Mouse (Mus musculus) hindbrain, embryonic 16.5 days (tissue): ENCODE data around the gene Rxra. TPM values are rescaled to one million over a fixed set of nuclear protein-coding genes. Genes with fewer than 3 reads are reported as not detected.

Experiments
- ATAC-seq: fragments of 200-750 bp; cut with Nextera tagmentation; 2 replicates; pipeline ENCODE4 v1.8.0; 2017; ENCODE audit warnings: moderate TSS enrichment, moderate library complexity
- H3K27ac ChIP-seq: fragments of 300-500 bp; sonication (generic); 2 replicates; pipeline ENCODE4 v1.5.1; 2014; ENCODE audit warnings: low read depth, mild to moderate bottlenecking, control low read depth, low read length, moderate library complexity
- H3K27me3 ChIP-seq: fragments of 300-500 bp; sonication (generic); replicated peaks from 2 replicates; pipeline ENCODE4 v1.6.1; 2014; ENCODE audit warnings: low read length; ENCODE audit not compliant: control insufficient read depth, insufficient read depth
- H3K36me3 ChIP-seq: fragments of 300-500 bp; sonication (generic); 2 replicates; pipeline ENCODE4 v1.6.1; 2014; ENCODE audit warnings: mild to moderate bottlenecking, low read length, moderate library complexity, mixed read lengths; ENCODE audit not compliant: control insufficient read depth, insufficient read depth
- H3K4me1 ChIP-seq: fragments of 300-500 bp; sonication (generic); 2 replicates; pipeline ENCODE4 v1.6.1; 2014; ENCODE audit warnings: low read depth, low read length; ENCODE audit not compliant: control insufficient read depth, insufficient read depth
- H3K4me2 ChIP-seq: fragments of 300-500 bp; sonication (generic); 2 replicates; pipeline ENCODE4 v1.6.1; 2014; ENCODE audit warnings: mild to moderate bottlenecking, low read length, control low read depth, moderate library complexity
- H3K4me3 ChIP-seq: fragments of 300-500 bp; sonication (generic); 2 replicates; pipeline ENCODE4 v1.5.1; 2014; ENCODE audit warnings: mild to moderate bottlenecking, low read length, control low read depth, moderate library complexity
- H3K9ac ChIP-seq: fragments of 300-500 bp; sonication (generic); 2 replicates; pipeline ENCODE4 v1.6.1; 2014; ENCODE audit warnings: low read depth, mild to moderate bottlenecking, control low read depth, low read length, moderate library complexity
- H3K9me3 ChIP-seq: fragments of 300-500 bp; sonication (generic); 2 replicates; pipeline ENCODE4 v1.6.1; 2014; ENCODE audit warnings: mild to moderate bottlenecking, low read length, moderate library complexity; ENCODE audit not compliant: control insufficient read depth
- WGBS: fragments of 180-500 bp; shearing (Covaris S2); extraction: QIAGEN DNeasy Blood & Tissue Kit; methylation state at CpG from one replicate; pipeline ENCODE4 v1.1.7; 2014; 5-methylcytosine and 5-hydroxymethylcytosine counted together
- polyA plus RNA-seq: library from polyadenylated mRNA; unstranded; fragments of >200 nt; fragmentation: Nextera tagmentation; extraction: Ambion mirVana; gene quantifications from 2 replicates; pipeline ENCODE4 v1.2.1, GENCODE M21; 2015

Gene Rxra
- polyA plus RNA-seq, 1 experiment from 2014 or later: 3.4 TPM

- WGBS: 54% methylated on average over 2 of the region's 2 CpGs
- H3K27ac ChIP-seq: 0 out of 2 replicates have a peak overlapping the region, but pooled peaks have one; percentile 4
- H3K9me3 ChIP-seq: no peaks in the 10 kb centered on the region
- no peaks in the 10 kb centered on the region for H3K27me3 ChIP-seq
- peak; percentile 53 for ATAC-seq
- no peak overlapping the region for H3K4me2 ChIP-seq
- H3K4me3 ChIP-seq: no peak overlapping the region
- no peaks in the 10 kb centered on the region for H3K36me3 ChIP-seq
- H3K4me1 ChIP-seq: peaks cover 31% of the 10 kb centered on the region
- no peak overlapping the region for H3K9ac ChIP-seq
These were observed 70.6 kb downstream of the Rxra start for GRCm38 (mm10) chr2:27746854-27747253.

- Histone ChIP-seq H3K27ac (no peak overlapping the region), H3K4me2 (no peak overlapping the region), H3K36me3 (no peaks in the 10 kb centered on the region), H3K4me3 (no peak overlapping the region), H3K4me1 (peaks cover 31% of the 10 kb centered on the region), H3K9me3 (no peaks in the 10 kb centered on the region), H3K27me3 (no peaks in the 10 kb centered on the region), H3K9ac (no peak overlapping the region)
- no peak for ATAC-seq
- 82% methylated on average over 11 of the region's 11 CpGs for WGBS
These were observed 72.7 kb downstream of the Rxra start for GRCm38 (mm10) chr2:27748984-27749383.

GRCm38 (mm10) chr2:27750399-27751134 is 74.3 kb downstream of the Rxra start:
- 76% methylated on average over 12 of the region's 12 CpGs for WGBS
- ATAC-seq: no peak
- H3K27ac ChIP-seq: no peak overlapping the region
- no peaks in the 10 kb centered on the region for H3K27me3 ChIP-seq
- peaks cover 20% of the 10 kb centered on the region for H3K4me1 ChIP-seq
- no peak overlapping the region for H3K4me3 ChIP-seq
- H3K36me3 ChIP-seq: no peaks in the 10 kb centered on the region
- no peak overlapping the region for H3K4me2 ChIP-seq
- no peaks in the 10 kb centered on the region for H3K9me3 ChIP-seq
- no peak overlapping the region for H3K9ac ChIP-seq

- WGBS: 82% methylated on average over 7 of the region's 7 CpGs
- no peak overlapping the region for H3K9ac ChIP-seq
These were observed 74.9 kb downstream of the Rxra start for GRCm38 (mm10) chr2:27751135-27751519.

GRCm38 (mm10) chr2:27751803-27752202 is 75.6 kb downstream of the Rxra start:
- Histone ChIP-seq H3K36me3 (no peaks in the 10 kb centered on the region; the same call in 1 of the 2 replicates), H3K9me3 (no peaks in the 10 kb centered on the region)
- no peak for ATAC-seq

More at GRCm38 (mm10) chr2:27751135-27751519, 74.9 kb downstream of the Rxra start:
- Histone ChIP-seq H3K4me1 (peaks cover 14% of the 10 kb centered on the region), H3K27ac (no peak overlapping the region), H3K36me3 (no peaks in the 10 kb centered on the region; the same call in 1 of the 2 replicates), H3K9me3 (no peaks in the 10 kb centered on the region), H3K4me2 (no peak overlapping the region), H3K27me3 (no peaks in the 10 kb centered on the region), H3K4me3 (no peak overlapping the region)
- ATAC-seq: no peak

GRCm38 (mm10) chr2:27754094-27754493 is 77.9 kb downstream of the Rxra start:
- Histone ChIP-seq H3K9ac (no peak overlapping the region), H3K4me3 (no peak overlapping the region), H3K4me2 (no peak overlapping the region), H3K9me3 (no peaks in the 10 kb centered on the region), H3K4me1 (peaks cover 13% of the 10 kb centered on the region), H3K36me3 (no peaks in the 10 kb centered on the region; the same call in 1 of the 2 replicates), H3K27ac (no peak overlapping the region), H3K27me3 (no peaks in the 10 kb centered on the region)
- ATAC-seq: no peak
- 97% methylated on average over 9 of the region's 9 CpGs for WGBS

More at GRCm38 (mm10) chr2:27751803-27752202, 75.6 kb downstream of the Rxra start:
- H3K4me1 ChIP-seq: peaks cover 8% of the 10 kb centered on the region
- H3K4me3 ChIP-seq: no peak overlapping the region
- no peak overlapping the region for H3K4me2 ChIP-seq
- 96% methylated on average over 4 of the region's 4 CpGs for WGBS
- no peak overlapping the region for H3K9ac ChIP-seq
- no peak overlapping the region for H3K27ac ChIP-seq
- no peaks in the 10 kb centered on the region for H3K27me3 ChIP-seq

- no peak overlapping the region for H3K27ac ChIP-seq
- no peak for ATAC-seq
- no peak overlapping the region for H3K4me3 ChIP-seq
- H3K9me3 ChIP-seq: no peaks in the 10 kb centered on the region
- WGBS: 92% methylated on average over 13 of the region's 13 CpGs
- peaks cover 3% of the 10 kb centered on the region for H3K36me3 ChIP-seq
- no peak overlapping the region for H3K9ac ChIP-seq
- peaks cover 20% of the 10 kb centered on the region for H3K4me1 ChIP-seq
- H3K27me3 ChIP-seq: no peaks in the 10 kb centered on the region
- H3K4me2 ChIP-seq: no peak overlapping the region
These were observed 79.9 kb downstream of the Rxra start for GRCm38 (mm10) chr2:27755986-27756641.

- H3K9ac ChIP-seq: 0 out of 2 replicates have a peak overlapping the region, but pooled peaks have one; percentile 6
These were observed 82.4 kb downstream of the Rxra start for GRCm38 (mm10) chr2:27758414-27759301.

More at GRCm38 (mm10) chr2:27758414-27759301, 82.4 kb downstream of the Rxra start:
- Histone ChIP-seq H3K4me2 (0 out of 2 replicates have a peak overlapping the region, but pooled peaks have one; percentile 0), H3K9me3 (no peaks in the 10 kb centered on the region), H3K4me1 (peaks cover 23% of the 10 kb centered on the region), H3K4me3 (no peak overlapping the region), H3K36me3 (peaks cover 3% of the 10 kb centered on the region), H3K27ac (peak overlapping the region; percentile 45), H3K27me3 (no peaks in the 10 kb centered on the region)
- 44% methylated on average over 20 of the region's 20 CpGs for WGBS
- peak; percentile 73 for ATAC-seq
